Mouse (Mus musculus) kidney, postnatal 0 days (tissue): ENCODE results near the gene Afmid. TPM values are rescaled to one million over a fixed set of nuclear protein-coding genes. Genes with fewer than 3 reads are reported as not detected.

Experiments used
- ATAC-seq: fragments of 200-750 bp; cut with Nextera tagmentation; replicated peaks from 2 replicates; pipeline ENCODE4 v1.8.0; 2017; ENCODE audit warnings: low read depth, moderate number of reproducible peaks, moderate TSS enrichment, moderate library complexity; ENCODE audit not compliant: low FRiP score
- DNase-seq: peaks from one replicate; pipeline ENCODE4 v3.0.0-alpha.2; 2016; ENCODE audit warnings: low spot score
- H3K27ac ChIP-seq: fragments of 300-500 bp; sonication (generic); 2 replicates; pipeline ENCODE4 v1.5.1; 2014; ENCODE audit warnings: mild to moderate bottlenecking
- H3K27me3 ChIP-seq: fragments of 300-500 bp; sonication (generic); 2 replicates; pipeline ENCODE4 v1.6.1; 2014; ENCODE audit warnings: low read length, mixed read lengths; ENCODE audit not compliant: insufficient read depth
- H3K36me3 ChIP-seq: fragments of 300-500 bp; sonication (generic); 2 replicates; pipeline ENCODE4 v1.6.1; 2014; ENCODE audit warnings: low read length, mixed read lengths; ENCODE audit not compliant: insufficient read depth
- H3K4me1 ChIP-seq: fragments of 300-500 bp; sonication (generic); replicated peaks from 2 replicates; pipeline ENCODE4 v1.6.1; 2014; ENCODE audit warnings: antibody characterized with exemption, low read length, mixed read lengths; ENCODE audit not compliant: insufficient read depth
- H3K4me2 ChIP-seq: fragments of 300-500 bp; sonication (generic); 2 replicates; pipeline ENCODE4 v1.6.1; 2014; ENCODE audit warnings: mild to moderate bottlenecking, low read length, moderate library complexity, mixed read lengths
- H3K4me3 ChIP-seq: fragments of 300-500 bp; sonication (generic); replicated peaks from 2 replicates; pipeline ENCODE4 v1.5.1; 2014; ENCODE audit warnings: low read depth, low read length
- H3K9ac ChIP-seq: fragments of 300-500 bp; sonication (generic); 2 replicates; pipeline ENCODE4 v1.6.1; 2014; ENCODE audit warnings: low read depth, low read length
- H3K9me3 ChIP-seq: fragments of 300-500 bp; sonication (generic); replicated peaks from 2 replicates; pipeline ENCODE4 v1.6.1; 2016; ENCODE audit warnings: low read length, inconsistent platforms, mixed read lengths
- CTCF ChIP-seq: IDR thresholded peaks from 2 replicates; pipeline ENCODE4 v1.5.1; 2016; ENCODE audit warnings: antibody characterized with exemption, low read depth, mild to moderate bottlenecking, moderate library complexity
- WGBS: fragments of 180-500 bp; shearing (Covaris S2); extraction: QIAGEN DNeasy Blood & Tissue Kit; methylation state at CpG from one replicate; pipeline ENCODE4 v1.1.7; 2014; 5-methylcytosine and 5-hydroxymethylcytosine counted together
- polyA plus RNA-seq: library from polyadenylated mRNA; unstranded; fragments of >200 nt; fragmentation: Nextera tagmentation; extraction: Ambion mirVana; gene quantifications from 2 replicates; pipeline ENCODE4 v1.2.1, GENCODE M21; 2015

Afmid gene
- polyA plus RNA-seq, 1 experiment from 2014 or later: 4.5 TPM

- 15% methylated on average over 13 of the region's 13 CpGs for WGBS
- no peak for TF ChIP-seq CTCF
- Histone ChIP-seq H3K9me3 (no peaks in the 10 kb centered on the region), H3K4me2 (no peak overlapping the region; the same call in 1 of the 2 replicates), H3K9ac (peak overlapping the region; percentile 35; the same call in 1 of the 2 replicates), H3K4me1 (peaks cover 30% of the 10 kb centered on the region), H3K27ac (peak overlapping the region; percentile 70), H3K36me3 (no peaks in the 10 kb centered on the region), H3K27me3 (no peaks in the 10 kb centered on the region), H3K4me3 (no peak overlapping the region)
- DNase-seq (peak; percentile 56), ATAC-seq (peak; percentile 61)
Measured at GRCm38 (mm10) chr11:117877917-117878745, 52.4 kb downstream of the Afmid start.

- Histone ChIP-seq H3K9me3 (no peaks in the 10 kb centered on the region), H3K4me1 (peaks cover 28% of the 10 kb centered on the region), H3K4me2 (no peak overlapping the region), H3K27ac (peak overlapping the region; percentile 70; the same call in 1 of the 2 replicates), H3K36me3 (no peaks in the 10 kb centered on the region), H3K27me3 (no peaks in the 10 kb centered on the region), H3K9ac (peak overlapping the region; percentile 35; the same call in 1 of the 2 replicates), H3K4me3 (no peak overlapping the region)
- no peak for ATAC-seq
- no peak for DNase-seq
- TF ChIP-seq CTCF: no peak
- 27% methylated on average over 8 of the region's 8 CpGs for WGBS
Measured at GRCm38 (mm10) chr11:117878892-117879291, 53.2 kb downstream of the Afmid start.

GRCm38 (mm10) chr11:117879676-117880075, 54.0 kb downstream of the Afmid start:
- DNase-seq (no peak), ATAC-seq (no peak)
- 73% methylated on average over 6 of the region's 6 CpGs for WGBS
- peaks cover 28% of the 10 kb centered on the region for H3K4me1 ChIP-seq
- no peak overlapping the region for H3K4me3 ChIP-seq
- no peaks in the 10 kb centered on the region for H3K9me3 ChIP-seq
- H3K27me3 ChIP-seq: no peaks in the 10 kb centered on the region
- H3K27ac ChIP-seq: no peak overlapping the region; the same call in 1 of the 2 replicates
- H3K36me3 ChIP-seq: no peaks in the 10 kb centered on the region
- no peak for TF ChIP-seq CTCF
- no peak overlapping the region for H3K4me2 ChIP-seq
- H3K9ac ChIP-seq: no peak overlapping the region

GRCm38 (mm10) chr11:117880336-117880976, 54.7 kb downstream of the Afmid start:
- no peaks in the 10 kb centered on the region for H3K36me3 ChIP-seq
- ATAC-seq (no peak), DNase-seq (no peak)
- H3K4me3 ChIP-seq: no peak overlapping the region
- H3K4me1 ChIP-seq: peaks cover 28% of the 10 kb centered on the region
- TF ChIP-seq CTCF: no peak
- H3K9ac ChIP-seq: no peak overlapping the region
- H3K27me3 ChIP-seq: no peaks in the 10 kb centered on the region
- 82% methylated on average over 9 of the region's 9 CpGs for WGBS
- H3K4me2 ChIP-seq: no peak overlapping the region
- H3K27ac ChIP-seq: no peak overlapping the region
- no peaks in the 10 kb centered on the region for H3K9me3 ChIP-seq

- H3K4me3 ChIP-seq: no peak overlapping the region
- no peaks in the 10 kb centered on the region for H3K27me3 ChIP-seq
- H3K27ac ChIP-seq: peak overlapping the region; percentile 67; the same call in 1 of the 2 replicates
- ATAC-seq: no peak
- WGBS: 70% methylated on average over 6 of the region's 6 CpGs
- no peak overlapping the region for H3K4me2 ChIP-seq
- no peak for TF ChIP-seq CTCF
- peaks cover 31% of the 10 kb centered on the region for H3K4me1 ChIP-seq
- no peak for DNase-seq
- no peaks in the 10 kb centered on the region for H3K36me3 ChIP-seq
- no peak overlapping the region for H3K9ac ChIP-seq
- H3K9me3 ChIP-seq: no peaks in the 10 kb centered on the region
Measured at GRCm38 (mm10) chr11:117880977-117881358, 55.2 kb downstream of the Afmid start.

GRCm38 (mm10) chr11:117881787-117882186, 56.1 kb downstream of the Afmid start:
- no peaks in the 10 kb centered on the region for H3K36me3 ChIP-seq
- H3K27ac ChIP-seq: peak overlapping the region; percentile 67
- ATAC-seq (peak; percentile 45; the same call in 1 of the 2 replicates), DNase-seq (peak; percentile 83)
- H3K4me3 ChIP-seq: no peak overlapping the region
- TF ChIP-seq CTCF: peak; percentile 3; the same call in 1 of the 2 replicates
- H3K27me3 ChIP-seq: no peaks in the 10 kb centered on the region
- no peak overlapping the region for H3K4me2 ChIP-seq
- peaks cover 35% of the 10 kb centered on the region for H3K4me1 ChIP-seq
- 0 out of 2 replicates have a peak overlapping the region, but pooled peaks have one; percentile 36 for H3K9ac ChIP-seq
- H3K9me3 ChIP-seq: no peaks in the 10 kb centered on the region
- WGBS: under 1% methylated on average over 8 of the region's 8 CpGs
